Mouse (Mus musculus): ENCODE data around the gene Fam83g.

GRCm38 (mm10) chr11:61713157-61713855, 29.4 kb downstream of the Fam83g start:
- TF ChIP-seq POLR2A (IDR thresholded peaks at IDR 0.05; ENCODE audit: borderline replicate concordance, low read depth, low read length) (no peak), CTCF (IDR thresholded peaks at IDR 0.05; ENCODE audit: low read depth, low read length) (no peak)
